Mouse (Mus musculus): ENCODE measurements at regions not wholly inside any gene's neighbourhood (a gene's known extent, or its start where the extent isn't known, plus 50 kb on each side); places are given as distances from the start of the nearest gene placed in this dataset.

- in situ Hi-C loops (cut with MboI, MseI), result loop anchor here (10.0 kb wide), 1 partner anchor 1175 kb away; no protein-coding TSS in a partner anchor
Observed at GRCm38 (mm10) chrX:66469442-66470311, 165.7 kb upstream of the 4930447F04Rik start.

- in situ Hi-C loops (cut with MboI, MseI), result no loop called here
Observed at GRCm38 (mm10) chrX:66464985-66465384, 161.0 kb upstream of the 4930447F04Rik start.

- in situ Hi-C loops (cut with MboI, MseI), result no loop called here
Observed at GRCm38 (mm10) chrX:66461459-66462001, 157.5 kb upstream of the 4930447F04Rik start.

All from T-helper 2 cell (primary cell).